Mouse (Mus musculus) adrenal gland, postnatal 25 days (tissue): ENCODE measurements around the gene Tsc1. TPM values are rescaled to one million over a fixed set of nuclear protein-coding genes. Genes with fewer than 3 reads are reported as not detected.

Experiments used
- DNase-seq: peaks from one replicate; pipeline ENCODE4 v3.0.0; 2021; ENCODE audit warnings: mixed read lengths
- total RNA-seq: library from RNA; stranded (reverse); gene quantifications from 2 replicates; pipeline ENCODE4 v1.2.3, GENCODE M21; 2021

The Tsc1 gene
- total RNA-seq, 1 experiment from 2014 or later, result 22.8 TPM

GRCm38 (mm10) chr2:28616358-28616757 lies 24.7 kb upstream of the Tsc1 start:
- DNase-seq, result no peak

GRCm38 (mm10) chr2:28616874-28617273 lies 24.2 kb upstream of the Tsc1 start:
- DNase-seq, result no peak

- no peak for DNase-seq
Observed at GRCm38 (mm10) chr2:28617498-28618486, 23.2 kb upstream of the Tsc1 start.

- no peak for DNase-seq
Observed at GRCm38 (mm10) chr2:28618777-28619336, 22.2 kb upstream of the Tsc1 start.

DNA sequence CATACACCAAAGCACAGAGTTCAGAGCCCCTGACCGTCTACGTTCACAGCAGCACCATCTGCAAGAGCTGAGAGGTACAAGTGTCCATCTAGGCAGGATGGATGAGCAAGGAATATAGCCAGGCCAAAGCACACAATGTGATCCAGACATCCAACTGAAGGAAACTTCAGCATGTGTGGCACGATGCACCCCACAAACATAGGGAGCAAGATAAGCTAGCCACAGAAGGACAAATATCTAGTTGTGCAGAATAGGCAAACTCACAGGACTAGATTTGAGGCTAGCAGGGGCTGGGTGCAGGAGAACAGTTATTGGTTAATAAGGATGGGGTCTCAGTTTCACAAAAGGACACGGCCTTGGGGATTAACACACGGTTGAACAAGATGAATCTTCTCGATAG lies 21.7 kb upstream of the Tsc1 start:
- DNase-seq, result no peak

DNA sequence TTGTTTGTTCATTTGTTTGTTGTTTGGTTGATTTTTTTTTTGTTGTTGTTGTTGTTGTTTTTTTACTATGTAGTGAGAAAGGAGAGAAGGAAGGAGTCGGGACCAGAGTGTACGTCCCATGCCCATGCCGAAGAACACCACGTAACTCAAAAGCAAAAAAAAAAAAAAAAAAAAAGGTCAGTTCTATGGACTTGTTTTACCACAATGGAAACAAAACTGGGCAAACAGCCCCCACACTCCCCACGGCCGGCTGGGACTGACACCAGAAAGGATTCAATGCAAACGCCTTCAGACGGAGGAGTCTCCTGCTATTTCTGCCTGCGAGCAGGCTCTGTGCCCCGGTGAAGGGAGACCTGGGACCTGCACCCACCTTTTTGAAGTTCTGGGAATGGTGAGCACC lies 20.5 kb upstream of the Tsc1 start:
- no peak for DNase-seq

DNA sequence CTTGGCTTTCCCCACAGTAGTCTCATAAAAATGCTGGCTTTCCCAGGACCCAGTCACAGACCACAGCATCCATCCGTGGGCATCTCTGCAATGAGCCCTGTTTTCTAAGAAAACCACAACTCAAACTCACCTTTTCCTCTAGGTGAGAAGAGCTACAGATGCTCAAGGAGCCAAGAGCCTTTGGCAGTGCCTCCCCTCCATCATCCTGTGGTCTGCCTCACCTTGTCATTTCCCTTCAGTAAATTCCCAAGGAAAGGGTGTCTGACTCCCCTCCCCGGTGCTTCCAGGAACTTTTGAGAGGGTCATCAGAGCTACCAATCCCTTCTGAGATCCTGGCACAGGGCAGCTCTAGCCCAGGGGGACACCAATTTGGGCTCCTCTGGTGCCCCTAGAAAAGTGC lies 19.9 kb upstream of the Tsc1 start:
- no peak for DNase-seq

GRCm38 (mm10) chr2:28621664-28622171 lies 19.3 kb upstream of the Tsc1 start, which contains the start of gene Gfi1b:
Gene Gfi1b (minus strand): TSS chr2:28621982.
- no peak for DNase-seq

DNA sequence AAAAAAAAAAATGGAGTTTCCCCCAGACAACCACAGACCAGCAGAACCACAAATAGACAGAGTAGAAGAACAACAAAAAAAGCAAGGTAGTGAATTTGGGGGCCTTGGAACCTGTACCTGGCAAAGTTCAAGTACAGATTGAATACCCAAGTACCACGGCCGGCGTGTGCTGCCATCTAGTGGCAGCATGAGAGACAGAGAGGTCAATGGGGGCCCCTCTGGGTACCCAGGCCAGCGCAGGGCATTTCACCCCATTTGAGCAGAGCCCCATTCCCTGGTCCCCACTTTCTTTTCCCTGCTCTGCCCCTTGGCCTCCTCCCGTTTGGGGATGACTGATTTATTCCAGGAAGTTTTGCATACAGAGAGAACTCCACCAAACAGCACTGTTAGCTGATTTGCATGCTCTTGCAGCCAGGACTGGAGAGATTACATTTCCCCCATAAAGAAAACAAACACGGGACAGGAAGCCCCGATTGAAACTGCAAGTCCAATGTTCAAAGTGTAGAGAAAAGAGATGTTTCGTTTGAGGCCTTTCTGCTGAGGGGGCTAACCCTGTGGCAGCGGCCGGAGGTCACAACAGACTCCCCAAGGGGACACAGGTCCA lies 18.4 kb upstream of the Tsc1 start:
- DNase-seq, result peak; percentile 35

DNA sequence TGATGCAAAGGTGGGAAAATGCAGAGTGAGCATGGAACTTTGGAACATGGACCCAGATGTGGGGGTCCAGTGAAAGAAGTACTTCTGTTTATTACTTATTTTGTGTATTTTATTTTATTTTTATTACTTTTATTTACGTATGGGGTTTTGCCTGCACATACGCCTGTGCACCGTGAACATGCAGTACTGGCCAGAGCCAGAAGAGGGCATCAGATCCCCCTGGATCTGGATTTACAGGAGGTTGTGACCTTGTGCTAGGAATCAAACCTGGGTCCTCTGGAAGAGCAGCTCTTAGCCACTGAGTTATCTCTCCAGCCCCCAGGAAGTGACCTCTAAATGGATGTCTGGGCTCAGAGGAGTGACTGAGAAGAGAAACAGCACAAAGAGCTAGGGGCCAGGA lies 16.2 kb upstream of the Tsc1 start:
- DNase-seq, result no peak

- DNase-seq, result no peak
Observed at GRCm38 (mm10) chr2:28626038-28626437, 15.0 kb upstream of the Tsc1 start.

GRCm38 (mm10) chr2:28628053-28628452 lies 13.0 kb upstream of the Tsc1 start:
- DNase-seq, result no peak

DNA sequence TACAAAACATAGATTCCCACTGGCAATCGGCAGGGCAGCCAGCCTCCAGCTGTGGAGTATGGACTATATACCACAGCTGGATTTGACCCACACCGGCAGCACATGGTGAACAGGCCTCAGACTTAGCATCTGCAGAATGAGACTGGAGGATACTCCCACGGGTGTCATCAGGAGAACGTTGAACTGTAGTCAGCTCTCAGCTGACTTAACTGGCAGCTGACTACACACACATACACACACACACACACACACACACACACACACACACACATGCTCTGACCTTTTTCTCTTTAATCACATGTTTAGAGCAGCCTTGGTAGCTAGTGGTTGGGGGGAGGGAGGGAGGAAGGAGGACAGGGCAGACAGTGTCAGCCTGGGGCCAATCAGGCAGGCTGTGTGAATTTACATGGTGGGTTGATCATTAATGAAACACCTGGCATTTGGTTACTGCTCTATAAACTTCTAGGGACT lies 11.1 kb upstream of the Tsc1 start:
- DNase-seq, result no peak

GRCm38 (mm10) chr2:28632626-28633025 lies 8.4 kb upstream of the Tsc1 start:
- no peak for DNase-seq

GRCm38 (mm10) chr2:28633136-28633535 lies 7.9 kb upstream of the Tsc1 start:
- no peak for DNase-seq

DNA sequence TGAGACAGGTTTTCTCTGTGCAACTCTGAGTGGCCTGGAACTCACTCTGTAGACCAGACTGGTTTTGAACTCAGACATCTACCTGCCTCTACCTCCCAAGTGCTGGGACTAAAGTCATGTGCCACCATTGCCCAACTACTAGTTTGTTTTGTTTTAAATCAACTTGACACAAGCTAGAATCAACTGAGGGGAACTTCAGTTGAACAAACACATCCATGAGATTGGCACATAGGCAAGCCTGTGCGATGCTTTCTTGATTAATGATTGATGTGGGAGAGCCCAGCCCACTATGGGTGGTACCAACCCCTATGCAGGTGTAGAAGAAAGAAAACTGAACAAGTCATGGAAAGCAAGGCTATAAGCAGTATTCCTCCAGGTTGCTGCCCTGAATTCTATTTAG lies 5.8 kb upstream of the Tsc1 start:
- DNase-seq, result no peak

- DNase-seq, result no peak
Observed at GRCm38 (mm10) chr2:28637106-28637845, 3.8 kb upstream of the Tsc1 start.

DNA sequence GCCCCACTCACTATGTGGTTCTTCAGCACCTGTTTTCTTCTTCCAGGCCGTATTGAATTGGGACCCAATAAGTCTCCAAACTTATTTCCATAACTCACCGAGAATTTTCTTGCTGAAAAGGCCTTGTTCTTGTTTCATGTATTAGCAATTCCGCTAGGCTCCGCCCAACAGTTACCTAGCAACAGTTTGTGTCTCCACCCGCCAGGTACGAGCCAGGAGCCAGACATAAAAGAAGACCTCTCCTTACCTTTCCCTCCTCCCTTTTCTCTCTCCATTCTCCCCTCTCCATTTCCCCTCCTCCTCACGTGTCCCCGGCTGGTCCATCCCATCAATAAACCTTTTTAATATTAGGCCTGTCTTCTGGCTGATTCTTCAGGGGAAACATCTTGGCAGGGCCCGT lies 2.7 kb upstream of the Tsc1 start:
- no peak for DNase-seq

GRCm38 (mm10) chr2:28638886-28639285 lies 2.1 kb upstream of the Tsc1 start:
- no peak for DNase-seq

GRCm38 (mm10) chr2:28639794-28640193 lies 1.2 kb upstream of the Tsc1 start:
- no peak for DNase-seq

- peak; percentile 26 for DNase-seq
Observed at GRCm38 (mm10) chr2:28641435-28641941, 460 bp downstream of the Tsc1 start.

DNA sequence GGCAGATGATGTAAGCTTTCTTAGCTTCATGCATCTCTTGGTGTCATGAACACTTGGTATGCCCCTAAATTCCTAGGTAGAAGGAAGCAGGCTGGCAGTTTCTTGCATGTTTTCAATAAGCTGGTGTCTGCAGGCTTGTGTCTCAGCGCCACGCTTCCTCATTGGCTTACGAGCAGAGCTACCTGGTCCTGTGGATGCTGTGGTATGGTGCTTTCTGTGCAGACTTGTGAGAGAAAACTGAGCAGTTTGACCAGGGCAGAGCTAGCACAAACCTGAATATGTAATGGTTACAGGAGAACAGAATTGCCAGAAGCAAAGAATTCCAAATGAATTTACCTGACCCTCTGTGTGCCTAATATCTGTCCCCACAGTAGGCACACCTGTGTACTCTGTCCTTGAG lies 2.1 kb downstream of the Tsc1 start:
- DNase-seq, result no peak
